Mouse (Mus musculus) G1E-ER4 (cell line): ENCODE results near the gene Krt8. TPM values are rescaled to one million over a fixed set of nuclear protein-coding genes. Genes with fewer than 3 reads are reported as not detected.

Source experiments
- GATA1 ChIP-seq: IDR thresholded peaks from one replicate; pipeline ENCODE4 v1.8.0; 2012; ENCODE audit warnings: low read length, inconsistent platforms
- polyA plus RNA-seq: library from polyadenylated mRNA; stranded (reverse); fragments of >175 nt; gene quantifications from 2 replicates; pipeline ENCODE4 v1.2.3, GENCODE M21; 2012

Krt8 gene
- polyA plus RNA-seq, 1 experiment = not detected

DNA sequence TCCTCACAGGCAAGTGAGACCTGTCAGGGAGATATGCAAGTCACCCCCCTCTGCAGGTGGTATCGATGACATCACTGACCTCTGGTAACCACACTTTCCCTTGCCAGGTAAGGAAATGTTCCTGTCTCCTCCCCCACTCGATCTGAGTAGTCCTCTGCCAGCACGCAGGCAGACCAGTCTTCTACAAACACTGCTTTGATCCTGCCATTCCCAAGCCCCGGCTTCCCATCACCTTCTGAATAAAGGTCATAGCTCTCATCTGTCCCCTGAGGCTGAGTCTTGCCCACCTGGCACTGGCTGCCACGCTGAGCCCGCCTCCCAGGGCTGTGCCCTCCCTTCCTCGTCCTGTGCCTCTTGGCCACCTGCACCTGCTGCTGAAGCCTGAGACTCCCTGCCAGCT lies 12.5 kb upstream of the Krt8 start:
- no peak for TF ChIP-seq GATA1

DNA sequence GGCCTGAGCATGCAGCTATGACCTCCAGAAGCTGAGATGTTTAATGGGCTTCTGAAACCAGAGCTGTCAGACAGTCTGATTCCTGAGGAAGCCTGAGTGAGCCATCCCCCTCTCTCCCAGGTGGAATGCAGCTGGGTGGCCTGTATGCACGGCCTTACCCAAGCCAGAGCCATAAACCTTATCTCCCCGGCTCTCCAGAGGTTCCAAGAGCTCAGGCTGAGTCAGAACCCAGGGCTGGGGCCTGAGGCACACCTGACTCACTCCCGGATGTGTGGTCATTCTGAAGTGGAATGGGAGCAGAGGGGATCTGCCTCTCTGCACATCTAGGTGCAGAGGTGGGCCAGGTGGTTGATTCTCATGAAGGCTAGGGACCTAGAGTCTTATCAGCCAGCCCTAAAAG lies 11.8 kb upstream of the Krt8 start:
- TF ChIP-seq GATA1 = no peak

DNA sequence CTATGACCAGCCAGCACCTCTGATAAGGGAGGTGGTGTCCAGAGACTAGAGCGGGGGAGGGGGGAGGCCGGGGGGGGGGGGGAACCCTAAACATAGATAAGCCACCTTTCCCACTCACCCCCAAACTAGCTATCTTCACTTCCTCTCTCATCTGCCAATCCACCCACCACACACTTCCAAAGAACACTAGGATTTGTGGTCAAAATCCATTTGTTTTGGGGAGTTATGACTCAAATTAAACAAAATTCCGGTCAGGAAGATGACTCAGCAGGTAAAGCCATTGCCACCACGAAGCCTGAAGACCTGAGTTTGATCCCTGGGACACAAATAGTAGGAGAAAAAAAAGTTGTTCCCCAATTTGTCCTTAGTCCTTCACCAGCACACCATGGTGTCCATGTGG lies 10.6 kb upstream of the Krt8 start:
- no peak for TF ChIP-seq GATA1

DNA sequence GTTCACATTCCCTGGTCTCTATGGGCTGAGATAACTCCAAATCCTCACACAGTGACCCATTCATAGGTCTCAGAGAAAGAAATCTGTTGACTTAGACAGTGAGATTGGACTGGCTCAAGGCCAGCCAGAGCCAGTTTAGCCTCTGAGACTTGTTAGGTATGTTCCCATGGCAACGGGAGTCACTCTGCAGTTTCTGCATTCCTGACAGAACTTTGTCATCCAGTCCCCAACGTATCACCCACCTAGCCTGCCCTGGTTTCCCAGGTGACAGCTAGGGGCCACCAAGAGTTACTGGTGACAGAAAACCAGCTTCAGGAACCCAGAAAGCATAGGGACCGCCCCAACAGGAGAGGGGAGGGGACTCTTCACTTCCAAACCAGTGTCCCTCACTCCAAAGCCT lies 9.4 kb upstream of the Krt8 start:
- no peak for TF ChIP-seq GATA1

DNA sequence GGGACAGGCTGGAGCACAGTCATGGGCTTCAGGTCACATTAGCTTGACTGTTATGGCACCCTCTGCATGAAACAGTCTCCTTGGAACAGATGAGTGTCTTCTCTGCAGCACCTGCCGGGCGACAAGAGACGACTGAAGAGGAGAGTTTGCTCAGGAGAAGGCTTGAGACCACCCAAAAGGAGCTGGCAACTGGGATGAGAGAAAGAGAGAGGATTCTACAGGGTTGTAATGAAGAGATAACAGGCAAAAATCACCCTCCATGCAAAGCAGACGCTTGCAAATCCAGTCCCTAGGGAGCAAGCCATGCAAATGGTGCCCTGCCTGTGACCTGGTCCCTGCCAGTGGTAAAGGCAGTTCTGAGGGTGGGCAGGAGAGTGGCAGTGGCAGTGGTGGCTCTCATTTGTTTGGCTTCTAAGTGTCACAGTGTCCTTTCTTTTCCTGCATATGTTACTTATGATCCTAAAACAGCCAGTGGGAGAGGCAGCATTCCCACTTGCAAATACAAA lies 8.0 kb upstream of the Krt8 start:
- TF ChIP-seq GATA1 = no peak

DNA sequence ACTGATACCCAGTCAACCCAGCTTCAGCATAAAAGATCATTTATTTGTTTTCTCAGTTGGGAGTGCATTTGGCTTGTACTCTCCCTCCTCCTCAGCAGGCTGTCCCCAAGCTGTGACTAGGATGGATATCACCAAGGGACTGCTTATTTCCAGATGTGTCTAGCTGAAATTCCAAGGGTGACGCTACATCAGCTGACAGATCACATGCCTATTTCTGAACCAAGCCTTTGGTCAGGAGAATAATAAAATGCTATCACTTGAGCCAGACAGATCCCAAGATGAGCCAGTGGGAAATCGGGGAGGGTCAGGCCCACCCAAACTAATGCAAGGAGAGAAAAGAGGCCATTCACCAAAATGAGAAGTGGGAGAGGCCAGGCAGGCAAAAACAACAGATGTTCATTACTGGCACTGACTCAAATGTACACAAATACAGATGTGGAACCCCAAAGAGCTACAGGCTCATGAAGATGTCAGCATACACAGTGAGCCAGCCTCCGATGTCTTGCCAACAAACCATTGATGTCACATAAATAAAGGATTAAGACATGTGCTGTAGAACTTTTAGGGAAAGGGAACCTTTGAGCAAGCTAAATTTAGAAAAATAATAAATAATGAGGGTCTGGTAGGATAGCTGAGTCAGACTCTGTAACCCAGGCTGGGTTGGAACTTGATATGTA lies 6.4 kb upstream of the Krt8 start:
- TF ChIP-seq GATA1 = no peak

DNA sequence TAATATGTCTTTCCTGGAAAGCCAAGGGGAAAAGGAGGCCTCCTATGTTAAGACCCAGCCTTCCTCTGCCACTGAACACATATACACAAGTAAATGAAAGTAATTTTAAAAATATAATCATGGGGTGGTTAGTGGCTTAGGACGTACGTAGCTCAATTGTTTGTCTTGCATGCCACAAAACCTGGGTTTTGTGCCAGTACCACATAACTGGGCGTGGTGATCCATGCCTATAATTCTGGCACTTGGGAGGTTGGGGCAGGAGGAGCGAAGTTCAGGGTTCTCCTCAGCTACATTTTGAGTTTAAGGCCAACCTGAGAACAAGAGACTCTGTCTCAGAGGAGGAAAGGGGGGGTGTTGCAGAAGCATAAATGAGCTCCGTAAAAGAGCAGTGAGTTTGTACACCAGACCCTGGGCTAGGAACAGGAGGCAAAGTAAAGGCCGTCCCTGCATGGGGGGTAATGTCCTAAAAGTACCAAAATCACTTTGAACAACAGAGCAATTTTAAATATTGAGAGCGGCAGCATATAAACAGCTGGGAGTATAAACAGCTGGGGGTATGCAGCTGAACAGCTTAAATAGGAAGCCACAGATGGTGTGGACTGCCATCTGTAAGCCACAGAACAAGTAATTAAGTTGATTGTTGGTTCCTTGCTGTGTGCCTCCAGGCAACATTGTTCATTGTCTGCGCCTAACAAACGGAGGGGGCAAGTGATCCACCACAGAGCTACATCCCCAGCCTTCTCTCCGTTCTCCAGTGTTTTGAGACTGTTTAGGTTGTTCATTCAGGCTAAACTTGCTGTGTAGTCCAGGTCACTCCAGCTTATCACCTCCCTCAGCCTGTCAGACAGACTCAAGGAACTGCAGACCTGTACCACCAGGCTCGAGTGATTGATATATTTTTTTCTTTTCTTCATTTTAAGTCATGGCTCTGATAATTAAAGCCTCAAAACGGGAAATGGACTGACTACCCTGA lies 3.1 kb upstream of the Krt8 start:
- TF ChIP-seq GATA1 = no peak

DNA sequence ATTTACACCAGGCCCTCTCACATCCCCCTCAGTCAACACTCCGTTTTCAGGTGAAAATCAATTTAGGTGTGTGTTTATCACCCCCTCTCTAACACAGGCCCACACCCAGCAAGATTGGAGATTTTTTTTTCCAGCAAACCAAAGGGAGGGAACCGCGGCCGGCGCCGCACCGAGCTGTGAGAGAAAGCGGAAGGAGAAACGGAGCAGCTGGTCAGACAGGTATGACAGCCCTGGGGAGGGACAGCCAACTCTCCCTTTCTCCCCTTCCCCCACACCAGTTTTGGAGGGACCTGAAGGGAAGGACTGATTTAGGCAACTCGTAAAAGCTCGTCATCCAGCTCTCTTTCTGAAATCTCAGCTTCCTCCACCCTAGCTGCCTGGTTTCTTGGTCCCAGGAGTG lies 2.0 kb upstream of the Krt8 start:
- no peak for TF ChIP-seq GATA1

DNA sequence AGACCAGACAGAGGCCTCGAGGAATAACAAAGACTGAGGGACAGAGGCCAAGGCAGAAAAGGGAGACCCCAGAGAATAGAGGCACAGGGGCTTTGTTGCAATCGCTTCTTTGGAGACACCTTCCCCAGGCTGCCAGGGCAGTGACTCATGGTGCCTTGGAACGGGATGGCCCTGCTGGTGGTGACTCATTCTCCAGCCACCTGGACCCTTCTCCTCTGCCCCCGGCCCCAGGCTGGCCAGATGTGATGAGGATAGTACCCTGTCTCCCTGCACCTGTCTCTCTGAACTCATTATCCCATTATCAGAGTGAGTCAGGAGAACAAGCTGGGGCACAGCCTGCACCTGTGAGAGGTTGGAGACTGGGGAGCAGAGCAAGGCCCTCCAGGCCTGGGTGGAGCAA lies 1.0 kb upstream of the Krt8 start:
- TF ChIP-seq GATA1 = no peak

DNA sequence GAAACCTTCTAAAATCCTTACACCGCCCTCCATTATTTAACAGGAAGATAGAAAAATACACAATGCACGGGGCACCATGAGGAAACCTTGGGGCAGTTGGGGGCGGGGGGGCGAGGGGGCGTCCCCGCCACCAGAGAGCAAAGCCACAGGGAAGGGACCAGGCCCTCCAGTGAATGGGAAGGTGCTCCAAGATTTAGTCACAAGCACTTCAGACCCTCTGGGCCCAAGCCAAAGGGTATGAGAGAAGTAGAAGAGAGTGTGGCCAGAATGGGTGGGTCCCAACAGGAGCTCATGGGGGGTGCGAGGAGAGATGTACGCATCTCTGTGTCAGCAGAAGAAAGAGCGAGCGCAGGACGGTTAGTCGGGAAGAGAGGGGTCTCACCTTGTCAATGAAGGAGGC lies 766 bp downstream of the Krt8 start:
- no peak for TF ChIP-seq GATA1

DNA sequence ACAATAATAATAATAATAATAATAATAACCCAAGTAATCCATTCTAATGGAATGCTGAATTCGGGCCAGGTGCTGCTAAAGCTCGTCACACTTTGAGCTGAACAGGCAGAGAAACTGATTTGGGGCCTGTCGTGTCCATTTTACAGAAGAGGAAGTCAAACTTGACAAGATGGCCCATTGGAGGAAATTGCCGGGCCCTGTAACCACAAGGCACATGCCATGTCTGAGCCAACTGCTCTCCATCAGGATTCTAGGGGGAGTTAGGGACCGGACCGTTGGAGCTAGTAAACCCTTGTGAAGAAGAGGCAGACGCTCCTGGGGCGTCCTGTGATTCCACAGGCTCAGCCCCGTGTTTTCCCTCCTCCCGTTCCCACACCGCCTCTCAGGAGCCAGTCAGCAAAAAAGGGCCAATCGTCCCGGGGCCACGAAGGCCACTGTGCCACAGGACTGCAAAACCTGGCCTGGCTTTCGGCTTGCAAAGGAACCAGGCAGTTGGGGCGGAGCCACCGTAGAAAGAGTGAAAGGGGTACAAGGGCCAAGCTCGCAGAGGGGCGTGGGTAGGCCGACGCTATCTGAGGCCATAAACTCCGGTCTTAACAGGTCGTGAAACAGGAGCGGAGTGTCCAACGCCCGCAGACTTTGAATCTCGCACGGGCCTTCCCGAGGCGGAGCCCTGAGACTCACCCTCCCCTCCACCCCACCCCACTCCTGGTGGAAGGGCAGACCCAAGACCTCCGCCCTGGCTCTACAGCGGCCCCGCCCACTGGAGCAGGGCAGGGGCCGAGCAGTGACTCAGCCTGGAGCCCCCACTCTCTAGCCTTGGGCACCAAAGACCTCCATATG lies 1.4 kb downstream of the Krt8 start:
- no peak for TF ChIP-seq GATA1

DNA sequence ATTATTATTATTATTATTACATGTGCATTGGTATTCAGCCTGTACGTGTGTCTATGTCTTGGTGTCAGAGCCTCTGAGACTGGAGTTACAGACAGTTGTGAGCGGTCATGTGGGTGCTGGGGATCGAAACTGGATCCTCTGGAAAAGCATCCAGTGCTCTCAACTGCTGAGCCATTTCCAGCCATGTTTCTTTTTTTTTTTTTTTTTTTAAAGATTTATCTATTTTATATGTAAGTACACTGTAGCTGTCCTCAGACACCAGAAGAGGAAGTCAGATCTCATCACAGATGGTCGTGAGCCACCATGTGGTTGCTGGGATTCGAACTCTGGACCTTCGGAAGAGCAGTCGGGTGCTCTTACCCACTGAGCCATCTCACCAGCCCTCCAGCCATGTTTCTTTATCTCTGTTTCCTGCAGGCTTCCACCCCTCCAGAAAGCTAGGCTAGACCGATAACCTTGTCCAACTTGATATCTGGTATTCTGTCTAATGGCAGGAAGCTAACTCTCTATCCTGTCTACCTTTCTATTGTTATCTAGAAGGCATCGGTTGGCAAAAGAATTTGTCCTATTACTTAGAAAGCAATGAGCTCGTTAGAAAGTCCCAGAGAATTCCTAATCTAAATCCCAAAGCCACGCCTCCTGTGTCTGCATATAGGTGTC lies 4.5 kb downstream of the Krt8 start:
- no peak for TF ChIP-seq GATA1

DNA sequence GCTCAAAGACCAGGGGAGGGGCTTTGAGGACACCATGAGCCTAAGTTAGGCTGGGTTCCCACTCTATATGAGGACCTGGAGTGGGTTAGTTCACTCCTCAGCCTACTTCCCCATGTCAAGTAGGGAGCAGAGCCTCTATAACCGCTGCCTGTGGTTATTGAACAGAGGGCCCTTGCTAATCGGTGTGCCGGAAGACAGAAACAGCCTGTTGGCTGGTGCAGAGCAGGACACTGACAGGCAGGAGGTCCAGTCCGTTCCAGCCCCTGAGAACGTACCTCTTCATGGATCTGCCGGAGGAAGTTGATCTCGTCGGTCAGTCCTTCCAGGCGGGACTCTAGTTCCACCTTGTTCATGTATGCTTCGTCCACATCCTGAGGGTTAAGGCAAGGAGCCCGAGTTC lies 5.1 kb downstream of the Krt8 start:
- TF ChIP-seq GATA1 = no peak

DNA sequence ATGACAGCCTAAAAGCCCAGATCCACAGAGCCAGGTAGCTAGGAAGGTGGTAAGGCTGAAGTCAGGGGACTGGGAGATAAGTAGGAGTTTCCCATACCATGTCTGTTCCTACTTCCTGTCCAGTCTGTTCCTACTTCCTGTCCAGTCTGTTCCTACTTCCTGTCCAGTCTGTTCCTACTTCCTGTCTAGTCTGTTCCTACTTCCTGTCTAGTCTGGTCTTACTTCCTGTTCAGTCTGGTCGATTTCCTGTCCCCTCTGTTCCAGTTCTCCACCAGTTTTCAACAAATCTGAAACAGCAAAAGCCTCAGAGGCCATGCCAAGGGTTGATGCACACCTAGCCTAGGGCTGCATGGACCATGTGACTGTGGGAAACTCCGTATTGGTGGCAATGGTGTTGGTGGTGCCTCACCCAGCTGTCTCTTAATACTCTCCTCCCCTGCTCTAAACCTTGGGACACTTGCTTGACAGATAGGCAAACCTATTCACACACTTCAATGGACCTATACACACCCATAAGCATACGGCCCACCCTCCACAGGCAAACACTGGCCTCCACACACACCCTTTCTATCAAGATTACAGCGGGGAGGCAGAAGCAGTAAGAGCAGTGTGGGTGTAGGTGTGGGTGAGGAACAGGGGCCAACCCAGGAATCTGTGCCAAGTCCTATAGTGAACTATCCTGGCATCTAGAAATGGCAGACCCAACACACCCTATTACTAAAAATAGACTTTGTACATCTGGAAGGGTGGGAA lies 8.6 kb downstream of the Krt8 start:
- TF ChIP-seq GATA1 = no peak

DNA sequence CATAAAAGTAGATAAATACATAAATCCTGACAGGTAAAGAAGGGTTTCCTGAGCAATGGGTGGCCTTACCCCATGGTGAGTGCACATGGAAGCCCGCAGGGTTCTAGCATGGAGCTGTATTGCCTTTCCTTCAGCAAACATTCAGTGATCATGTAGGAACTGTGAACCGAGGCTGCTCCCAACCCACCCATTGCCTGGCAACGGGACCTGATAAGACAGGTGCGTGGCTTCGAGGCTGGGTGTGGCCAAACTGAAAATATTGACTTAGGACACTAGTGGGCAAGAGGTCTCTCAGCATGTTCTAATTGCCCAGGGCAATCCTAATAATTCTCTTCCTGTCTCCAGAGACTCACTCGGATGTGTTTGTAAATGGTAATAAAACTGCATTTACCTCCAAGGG lies 9.9 kb downstream of the Krt8 start:
- TF ChIP-seq GATA1 = no peak

DNA sequence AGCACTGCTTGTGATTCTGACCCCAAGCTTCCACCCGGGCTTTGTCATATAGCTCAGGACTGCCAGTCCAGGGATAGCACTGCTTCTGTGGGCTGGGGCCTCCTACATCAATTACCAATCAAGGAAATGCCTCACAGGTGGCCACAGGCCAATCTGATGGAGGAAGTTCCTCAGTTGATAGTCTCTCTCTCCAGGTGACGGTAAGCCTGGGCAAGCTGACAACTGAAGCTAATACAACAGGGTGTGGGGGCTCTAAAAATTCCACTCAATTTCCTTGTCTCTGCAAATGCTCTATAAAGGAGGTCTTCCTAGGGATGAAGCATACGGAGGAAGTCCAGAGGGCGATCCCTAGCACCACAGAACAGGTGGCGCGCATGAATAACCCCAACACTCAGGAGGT lies 13.3 kb downstream of the Krt8 start:
- TF ChIP-seq GATA1 = no peak
